Mouse (Mus musculus): ENCODE results near the gene Slc4a7. TPM values are rescaled to one million over a fixed set of nuclear protein-coding genes. Genes with fewer than 3 reads are reported as not detected.

Slc4a7 gene
- polyA plus RNA-seq, 1 experiment from 2014 or later = 6.3 TPM

Other genes with a start within 250 kb of the Slc4a7 start
- not detected in 2 replicates for gene Nek10, start 101.1 kb downstream of the Slc4a7 start, polyA plus RNA-seq (2016; fragmentation: Nextera tagmentation; extraction: Ambion mirVana)

All from liver, embryonic 12.5 days (tissue).